Mouse (Mus musculus): Measurements from ENCODE around the gene Ubap2l. TPM values are rescaled to one million over a fixed set of nuclear protein-coding genes. Genes with fewer than 3 reads are reported as not detected.

The Ubap2l gene
- polyA plus RNA-seq, 2 experiments = 52.4 to 70.4 TPM

- Histone ChIP-seq H3K27me3 (ENCODE audit: control insufficient read depth, insufficient read depth, low read length) (no peaks in the 10 kb centered on the region), H3K4me1 (replicated peaks; ENCODE audit: control insufficient read depth in 2 of 2, insufficient read depth in 2 of 2, low read length in 1 of 2) (peaks cover 26 to 50% of the 10 kb centered on the region in 2 experiments), H3K4me3 (ENCODE audit: insufficient read depth in 1 of 2, low read depth in 2 of 2, low read length in 2 of 2) (no peak overlapping the region), H3K9ac (replicated peaks) (no peak overlapping the region), H3K27ac (peak overlapping the region; percentile 12; the same call in 1 of the 2 replicates), H3K4me2 (ENCODE audit: low read depth) (peak overlapping the region; percentile 68), H3K36me3 (replicated peaks; ENCODE audit: control insufficient read depth, insufficient read depth, low read depth) (peaks cover 19% of the 10 kb centered on the region), H3K9me3 (ENCODE audit: control insufficient read depth, low read length) (no peaks in the 10 kb centered on the region)
- DNase-seq (ENCODE audit: low read depth in 3 of 3, low spot score in 3 of 3) = no peak
- no peak for TF ChIP-seq EP300 (IDR thresholded peaks at IDR 0.05; ENCODE audit: low read depth)
- no peak for TF ChIP-seq CTCF (IDR thresholded peaks at IDR 0.05; ENCODE audit: low read depth)
- ATAC-seq (ENCODE audit: insufficient read depth) = no peak
- 51% methylated on average over 3 of the region's 3 CpGs for WGBS (ENCODE audit: insufficient replicate concordance)
Measured at GRCm38 (mm10) chr3:90083698-90084324, 31.4 kb upstream of the Ubap2l start.

GRCm38 (mm10) chr3:90083034-90083433 is 30.6 kb upstream of the Ubap2l start:
- H3K4me1 ChIP-seq (replicated peaks; ENCODE audit: control insufficient read depth in 2 of 2, insufficient read depth in 2 of 2, low read length in 1 of 2) = peaks cover 29 to 53% of the 10 kb centered on the region in 2 experiments
- peak overlapping the region; percentile 23; the same call in 1 of the 2 replicates for H3K9ac ChIP-seq (replicated peaks)

GRCm38 (mm10) chr3:90081365-90082240 is 29.2 kb upstream of the Ubap2l start:
- ATAC-seq (ENCODE audit: insufficient read depth) (no peak), DNase-seq (ENCODE audit: low read depth in 3 of 3, low spot score in 3 of 3) (peak in 1 of 3 experiments; percentile 37)
- H3K27ac ChIP-seq = peak overlapping the region; percentile 46
- H3K9ac ChIP-seq (replicated peaks) = peak overlapping the region; percentile 42
- no peaks in the 10 kb centered on the region for H3K27me3 ChIP-seq (ENCODE audit: control insufficient read depth, insufficient read depth, low read length)
- peak overlapping the region; percentile 68 for H3K4me2 ChIP-seq (ENCODE audit: low read depth)
- TF ChIP-seq CTCF (IDR thresholded peaks at IDR 0.05; ENCODE audit: low read depth) (no peak), EP300 (IDR thresholded peaks at IDR 0.05; ENCODE audit: low read depth) (no peak)
- H3K36me3 ChIP-seq (replicated peaks; ENCODE audit: control insufficient read depth, insufficient read depth, low read depth) = no peaks in the 10 kb centered on the region
- 28% methylated on average over 5 of the region's 5 CpGs for WGBS (ENCODE audit: insufficient replicate concordance)
- peaks cover 29 to 53% of the 10 kb centered on the region in 2 experiments for H3K4me1 ChIP-seq (replicated peaks; ENCODE audit: control insufficient read depth in 2 of 2, insufficient read depth in 2 of 2, low read length in 1 of 2)
- peak overlapping the region; percentile 38 to 88 for H3K4me3 ChIP-seq (ENCODE audit: insufficient read depth in 1 of 2, low read depth in 2 of 2, low read length in 2 of 2)
- H3K9me3 ChIP-seq (ENCODE audit: control insufficient read depth, low read length) = no peaks in the 10 kb centered on the region

More at GRCm38 (mm10) chr3:90083034-90083433, 30.6 kb upstream of the Ubap2l start:
- Histone ChIP-seq H3K4me2 (ENCODE audit: low read depth) (peak overlapping the region; percentile 68), H3K9me3 (ENCODE audit: control insufficient read depth, low read length) (no peaks in the 10 kb centered on the region), H3K27ac (peak overlapping the region; percentile 18; the same call in 1 of the 2 replicates), H3K27me3 (ENCODE audit: control insufficient read depth, insufficient read depth, low read length) (no peaks in the 10 kb centered on the region), H3K36me3 (replicated peaks; ENCODE audit: control insufficient read depth, insufficient read depth, low read depth) (peaks cover 11% of the 10 kb centered on the region), H3K4me3 (ENCODE audit: insufficient read depth in 1 of 2, low read depth in 2 of 2, low read length in 2 of 2) (peak overlapping the region in 1 of 2 experiments; percentile 8; a peak in 2 of 4 replicates)
- DNase-seq (ENCODE audit: low read depth in 3 of 3, low spot score in 3 of 3) = no peak
- ATAC-seq (ENCODE audit: insufficient read depth) = no peak
- 35% methylated on average over 5 of the region's 5 CpGs for WGBS (ENCODE audit: insufficient replicate concordance)
- TF ChIP-seq CTCF (IDR thresholded peaks at IDR 0.05; ENCODE audit: low read depth) (no peak), EP300 (IDR thresholded peaks at IDR 0.05; ENCODE audit: low read depth) (no peak)

- WGBS (ENCODE audit: insufficient replicate concordance) = 0% methylated on average over 6 of the region's 6 CpGs
- DNase-seq (ENCODE audit: low read depth in 3 of 3, low spot score in 3 of 3) (peak in 1 of 3 experiments; percentile 47), ATAC-seq (ENCODE audit: insufficient read depth) (no peak)
- H3K9ac ChIP-seq (replicated peaks) = peak overlapping the region; percentile 94
- no peaks in the 10 kb centered on the region for H3K9me3 ChIP-seq (ENCODE audit: control insufficient read depth, low read length)
- no peaks in the 10 kb centered on the region for H3K27me3 ChIP-seq (ENCODE audit: control insufficient read depth, insufficient read depth, low read length)
- H3K36me3 ChIP-seq (replicated peaks; ENCODE audit: control insufficient read depth, insufficient read depth, low read depth) = no peaks in the 10 kb centered on the region
- H3K27ac ChIP-seq = peak overlapping the region; percentile 96
- H3K4me2 ChIP-seq (ENCODE audit: low read depth) = peak overlapping the region; percentile 68
- no peak for TF ChIP-seq EP300 (IDR thresholded peaks at IDR 0.05; ENCODE audit: low read depth)
- TF ChIP-seq CTCF (IDR thresholded peaks at IDR 0.05; ENCODE audit: low read depth) = no peak
- peak overlapping the region; percentile 75 to 88 for H3K4me3 ChIP-seq (ENCODE audit: insufficient read depth in 1 of 2, low read depth in 2 of 2, low read length in 2 of 2)
- H3K4me1 ChIP-seq (replicated peaks; ENCODE audit: control insufficient read depth in 2 of 2, insufficient read depth in 2 of 2, low read length in 1 of 2) = peaks cover 29 to 49% of the 10 kb centered on the region in 2 experiments
Measured at GRCm38 (mm10) chr3:90080498-90080863, 28.1 kb upstream of the Ubap2l start.
